Mouse (Mus musculus): Measurements from ENCODE around the gene Gm11639.

- TF ChIP-seq CTCF (IDR thresholded peaks at IDR 0.05), result no peak
- no peak for TF ChIP-seq POLR2A (IDR thresholded peaks at IDR 0.05; ENCODE audit: insufficient read depth, low read depth, low read length)
Measured at GRCm38 (mm10) chr11:105155915-105156314, 470.4 kb downstream of the Gm11639 start.
